Mouse (Mus musculus) cerebellum, postnatal 10 days (tissue): ENCODE results near the gene Aph1b.

Experiments used
- DNase-seq, 2 experiments: peaks; one replicate each; pipeline ENCODE4 v3.0.0; 2021; ENCODE audit warnings: mixed read lengths in 2 of 2

Aph1b gene

GRCm38 (mm10) chr9:66739516-66739915, 55.8 kb downstream of the Aph1b start:
- DNase-seq: no peak

GRCm38 (mm10) chr9:66736551-66736950, 58.7 kb downstream of the Aph1b start:
- peak; percentile 46 to 53 for DNase-seq

GRCm38 (mm10) chr9:66736016-66736415, 59.3 kb downstream of the Aph1b start:
- no peak for DNase-seq

DNA sequence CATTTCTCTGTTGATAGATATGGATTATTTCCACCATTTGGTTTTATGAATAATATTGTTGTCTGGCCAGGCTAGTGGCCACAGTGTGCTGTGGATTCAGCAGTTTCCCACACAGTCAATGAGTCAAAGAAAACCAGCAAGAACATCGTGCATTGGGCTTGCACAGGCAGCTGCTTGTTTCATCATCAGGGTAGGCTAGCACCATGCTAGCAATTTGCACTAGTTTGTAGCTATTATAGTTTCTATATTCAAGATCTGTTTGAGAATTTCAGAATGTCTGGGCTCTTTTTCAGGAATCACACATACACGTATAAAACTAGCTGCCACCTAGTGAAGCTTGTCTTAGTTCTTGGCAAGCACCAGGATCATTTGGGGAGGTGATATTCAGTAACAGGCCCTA, 60.2 kb downstream of the Aph1b start:
- DNase-seq: no peak

GRCm38 (mm10) chr9:66734568-66734967, 60.7 kb downstream of the Aph1b start:
- no peak for DNase-seq

DNA sequence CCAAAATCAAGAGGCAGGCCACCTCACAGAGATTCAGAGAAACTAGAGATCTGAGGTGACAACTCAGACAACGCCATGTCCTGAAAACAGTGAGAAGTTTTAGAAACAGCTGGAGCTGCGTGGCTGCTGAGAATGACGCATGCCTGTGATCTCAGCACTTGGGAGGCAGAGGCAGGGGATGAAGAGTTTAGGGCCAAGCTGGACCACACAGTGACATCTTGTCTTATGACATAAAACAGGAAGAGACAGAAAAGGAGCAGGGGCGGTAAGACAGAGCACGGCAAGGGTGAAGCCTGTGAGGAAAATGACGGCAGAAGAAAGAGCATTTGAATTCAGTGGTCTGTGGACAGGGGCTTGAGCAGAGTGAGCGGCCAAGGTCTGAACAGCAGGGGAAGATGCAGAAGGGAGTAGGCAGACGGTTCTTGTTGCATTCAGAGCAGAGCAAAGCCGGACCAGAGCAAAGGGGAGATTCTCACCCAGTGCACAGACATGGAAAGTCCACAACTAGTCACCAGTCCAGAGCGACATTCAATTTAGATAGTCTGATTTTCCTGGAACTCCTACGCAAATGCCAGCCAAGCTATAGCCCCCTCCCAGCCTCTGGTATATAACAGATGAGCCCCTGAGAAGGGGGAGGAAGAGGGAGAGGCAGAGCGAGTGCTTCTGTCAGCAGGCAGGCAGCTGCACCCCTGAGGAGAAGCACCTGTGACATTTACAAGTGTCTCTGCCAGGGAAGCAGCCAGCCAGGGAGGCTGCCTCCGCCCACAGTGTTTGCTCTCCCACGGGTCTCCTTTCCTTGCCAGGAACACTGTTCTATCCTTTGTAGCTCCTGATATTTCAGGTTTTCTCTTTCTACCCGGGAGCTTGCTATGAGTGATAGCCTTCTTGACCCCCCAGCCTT, 62.2 kb downstream of the Aph1b start:
- peak; percentile 67 to 84 for DNase-seq

- peak in 1 of 2 experiments; percentile 26 for DNase-seq
Measured at GRCm38 (mm10) chr9:66731284-66731683, 64.0 kb downstream of the Aph1b start.

- no peak for DNase-seq
Measured at GRCm38 (mm10) chr9:66730556-66730955, 64.7 kb downstream of the Aph1b start.

DNA sequence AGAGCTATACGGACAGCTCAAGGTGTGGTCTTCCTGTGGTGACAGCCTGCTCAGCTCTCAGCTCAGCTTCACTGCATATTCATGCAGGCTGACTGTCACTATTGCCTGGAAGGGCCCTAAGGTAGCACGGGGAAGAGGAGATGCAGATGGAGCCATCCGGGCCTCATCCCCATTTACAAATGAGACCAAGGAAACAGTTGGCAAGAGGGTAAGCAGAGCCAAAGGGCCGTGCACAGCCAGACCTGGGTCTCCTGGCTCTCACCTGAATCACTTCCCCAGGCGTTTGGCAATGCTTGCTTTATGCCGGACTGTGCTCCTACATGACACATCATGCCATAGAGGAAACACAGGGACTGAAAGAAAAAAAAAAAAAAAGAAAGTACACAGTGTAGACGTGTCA, 68.0 kb downstream of the Aph1b start:
- peak; percentile 53 to 62 for DNase-seq

GRCm38 (mm10) chr9:66725591-66725990, 69.7 kb downstream of the Aph1b start:
- no peak for DNase-seq
